Mouse (Mus musculus): ENCODE data around the gene Map1b. TPM values are rescaled to one million over a fixed set of nuclear protein-coding genes. Genes with fewer than 3 reads are reported as not detected.

The Map1b gene
- polyA plus RNA-seq, 1 experiment from 2014 or later, result 31.2 TPM

GRCm38 (mm10) chr13:99489175-99489574 is 27.2 kb downstream of the Map1b start:
- Histone ChIP-seq H3K36me3 (ENCODE audit: insufficient read depth, low read length) (no peaks in the 10 kb centered on the region), H3K27ac (ENCODE audit: low read length) (no peak overlapping the region), H3K4me3 (ENCODE audit: low read depth, low read length) (no peak overlapping the region), H3K9me3 (ENCODE audit: low read length) (no peaks in the 10 kb centered on the region), H3K4me1 (ENCODE audit: insufficient read depth, low read depth, low read length) (no peaks in the 10 kb centered on the region), H3K4me2 (replicated peaks; ENCODE audit: low read depth, low read length) (no peak overlapping the region), H3K27me3 (replicated peaks; ENCODE audit: insufficient read depth, low read length) (no peaks in the 10 kb centered on the region), H3K9ac (replicated peaks; ENCODE audit: low read depth) (no peak overlapping the region)
- 88% methylated on average over 5 of the region's 5 CpGs for WGBS
- DNase-seq (ENCODE audit: low spot score) (no peak), ATAC-seq (no peak)
- no peak for TF ChIP-seq CTCF (IDR thresholded peaks at IDR 0.05)
- no peak for TF ChIP-seq EP300 (IDR thresholded peaks at IDR 0.05)

GRCm38 (mm10) chr13:99485861-99486260 is 30.5 kb downstream of the Map1b start:
- no peak overlapping the region for H3K27ac ChIP-seq (ENCODE audit: low read length)
- no peak overlapping the region for H3K4me3 ChIP-seq (ENCODE audit: low read depth, low read length)
- 86% methylated on average over 9 of the region's 9 CpGs for WGBS
- H3K36me3 ChIP-seq (ENCODE audit: insufficient read depth, low read length), result no peaks in the 10 kb centered on the region
- no peaks in the 10 kb centered on the region; the same call in 1 of the 2 replicates for H3K4me1 ChIP-seq (ENCODE audit: insufficient read depth, low read depth, low read length)
- no peaks in the 10 kb centered on the region for H3K27me3 ChIP-seq (replicated peaks; ENCODE audit: insufficient read depth, low read length)
- H3K9ac ChIP-seq (replicated peaks; ENCODE audit: low read depth), result no peak overlapping the region
- ATAC-seq, result no peak
- no peaks in the 10 kb centered on the region for H3K9me3 ChIP-seq (ENCODE audit: low read length)
- DNase-seq (ENCODE audit: low spot score), result no peak
- no peak overlapping the region for H3K4me2 ChIP-seq (replicated peaks; ENCODE audit: low read depth, low read length)
- no peak for TF ChIP-seq CTCF (IDR thresholded peaks at IDR 0.05)
- TF ChIP-seq EP300 (IDR thresholded peaks at IDR 0.05), result no peak

GRCm38 (mm10) chr13:99485331-99485733 is 31.0 kb downstream of the Map1b start:
- Histone ChIP-seq H3K27me3 (replicated peaks; ENCODE audit: insufficient read depth, low read length) (no peaks in the 10 kb centered on the region), H3K9ac (replicated peaks; ENCODE audit: low read depth) (no peak overlapping the region), H3K9me3 (ENCODE audit: low read length) (no peaks in the 10 kb centered on the region), H3K4me3 (ENCODE audit: low read depth, low read length) (no peak overlapping the region), H3K4me2 (replicated peaks; ENCODE audit: low read depth, low read length) (no peak overlapping the region), H3K4me1 (ENCODE audit: insufficient read depth, low read depth, low read length) (no peaks in the 10 kb centered on the region; the same call in 1 of the 2 replicates), H3K27ac (ENCODE audit: low read length) (no peak overlapping the region), H3K36me3 (ENCODE audit: insufficient read depth, low read length) (no peaks in the 10 kb centered on the region)
- DNase-seq (ENCODE audit: low spot score), result no peak
- TF ChIP-seq CTCF (IDR thresholded peaks at IDR 0.05) (no peak), EP300 (IDR thresholded peaks at IDR 0.05) (no peak)
- 65% methylated on average over 7 of the region's 7 CpGs for WGBS
- no peak for ATAC-seq

- TF ChIP-seq CTCF (IDR thresholded peaks at IDR 0.05) (no peak), EP300 (IDR thresholded peaks at IDR 0.05) (no peak)
- Histone ChIP-seq H3K9ac (replicated peaks; ENCODE audit: low read depth) (no peak overlapping the region), H3K4me3 (ENCODE audit: low read depth, low read length) (no peak overlapping the region), H3K4me1 (ENCODE audit: insufficient read depth, low read depth, low read length) (no peaks in the 10 kb centered on the region; the same call in 1 of the 2 replicates), H3K9me3 (ENCODE audit: low read length) (no peaks in the 10 kb centered on the region), H3K27me3 (replicated peaks; ENCODE audit: insufficient read depth, low read length) (no peaks in the 10 kb centered on the region), H3K4me2 (replicated peaks; ENCODE audit: low read depth, low read length) (no peak overlapping the region), H3K36me3 (ENCODE audit: insufficient read depth, low read length) (no peaks in the 10 kb centered on the region), H3K27ac (ENCODE audit: low read length) (no peak overlapping the region)
- WGBS, result 67% methylated on average over 10 of the region's 10 CpGs
- DNase-seq (ENCODE audit: low spot score), result no peak
- ATAC-seq, result no peak
Observed at GRCm38 (mm10) chr13:99484905-99485304, 31.4 kb downstream of the Map1b start.

GRCm38 (mm10) chr13:99483433-99483832 is 32.9 kb downstream of the Map1b start:
- TF ChIP-seq CTCF (IDR thresholded peaks at IDR 0.05) (no peak), EP300 (IDR thresholded peaks at IDR 0.05) (no peak)
- Histone ChIP-seq H3K36me3 (ENCODE audit: insufficient read depth, low read length) (no peaks in the 10 kb centered on the region), H3K27ac (ENCODE audit: low read length) (no peak overlapping the region), H3K9ac (replicated peaks; ENCODE audit: low read depth) (no peak overlapping the region), H3K27me3 (replicated peaks; ENCODE audit: insufficient read depth, low read length) (no peaks in the 10 kb centered on the region), H3K4me2 (replicated peaks; ENCODE audit: low read depth, low read length) (no peak overlapping the region), H3K4me3 (ENCODE audit: low read depth, low read length) (no peak overlapping the region), H3K9me3 (ENCODE audit: low read length) (no peaks in the 10 kb centered on the region), H3K4me1 (ENCODE audit: insufficient read depth, low read depth, low read length) (no peaks in the 10 kb centered on the region; the same call in 1 of the 2 replicates)
- ATAC-seq, result peak; percentile 52
- peak; percentile 44 for DNase-seq (ENCODE audit: low spot score)

DNA sequence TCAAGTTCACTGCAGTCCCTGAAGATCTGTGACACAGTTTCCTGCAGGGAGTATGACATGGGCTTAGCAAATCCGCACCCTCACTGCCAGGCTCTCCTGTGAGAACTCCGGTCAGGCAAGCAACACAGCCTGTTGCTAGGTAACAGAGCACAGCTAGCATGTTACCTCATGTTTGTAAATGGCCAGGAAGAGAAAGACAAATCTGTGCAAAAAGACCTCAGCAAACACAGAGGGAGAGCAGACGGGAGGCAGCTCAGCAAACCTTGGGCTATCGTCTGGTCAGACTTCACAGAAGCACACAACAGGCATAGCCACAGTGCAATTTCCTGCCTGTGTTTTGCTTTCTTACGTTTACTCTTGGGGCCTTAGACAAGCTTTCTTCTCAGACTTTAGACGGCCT is 40.9 kb downstream of the Map1b start:
- no peaks in the 10 kb centered on the region for H3K27me3 ChIP-seq (replicated peaks; ENCODE audit: insufficient read depth, low read length)
- H3K4me2 ChIP-seq (replicated peaks; ENCODE audit: low read depth, low read length), result peak overlapping the region; percentile 33; the same call in 1 of the 2 replicates
- DNase-seq (ENCODE audit: low spot score), result peak; percentile 86
- H3K9ac ChIP-seq (replicated peaks; ENCODE audit: low read depth), result no peak overlapping the region
- peak overlapping the region; percentile 40 for H3K27ac ChIP-seq (ENCODE audit: low read length)
- no peaks in the 10 kb centered on the region for H3K36me3 ChIP-seq (ENCODE audit: insufficient read depth, low read length)
- no peak overlapping the region for H3K4me3 ChIP-seq (ENCODE audit: low read depth, low read length)
- H3K4me1 ChIP-seq (ENCODE audit: insufficient read depth, low read depth, low read length), result no peaks in the 10 kb centered on the region
- ATAC-seq, result peak; percentile 89
- H3K9me3 ChIP-seq (ENCODE audit: low read length), result no peaks in the 10 kb centered on the region
- TF ChIP-seq EP300 (IDR thresholded peaks at IDR 0.05), result no peak
- TF ChIP-seq CTCF (IDR thresholded peaks at IDR 0.05), result no peak
- WGBS, result 6% methylated on average over 6 of the region's 6 CpGs

GRCm38 (mm10) chr13:99475033-99475432 is 41.3 kb downstream of the Map1b start:
- H3K4me1 ChIP-seq (ENCODE audit: insufficient read depth, low read depth, low read length), result no peaks in the 10 kb centered on the region
- no peak overlapping the region for H3K4me2 ChIP-seq (replicated peaks; ENCODE audit: low read depth, low read length)
- DNase-seq (ENCODE audit: low spot score) (no peak), ATAC-seq (no peak)
- H3K9ac ChIP-seq (replicated peaks; ENCODE audit: low read depth), result no peak overlapping the region
- no peak overlapping the region; the same call in 1 of the 2 replicates for H3K27ac ChIP-seq (ENCODE audit: low read length)
- no peaks in the 10 kb centered on the region for H3K9me3 ChIP-seq (ENCODE audit: low read length)
- no peaks in the 10 kb centered on the region for H3K36me3 ChIP-seq (ENCODE audit: insufficient read depth, low read length)
- H3K4me3 ChIP-seq (ENCODE audit: low read depth, low read length), result no peak overlapping the region
- 25% methylated on average over 5 of the region's 5 CpGs for WGBS
- TF ChIP-seq EP300 (IDR thresholded peaks at IDR 0.05), result no peak
- TF ChIP-seq CTCF (IDR thresholded peaks at IDR 0.05), result no peak
- H3K27me3 ChIP-seq (replicated peaks; ENCODE audit: insufficient read depth, low read length), result no peaks in the 10 kb centered on the region

All from lung, postnatal 0 days (tissue).